Mouse (Mus musculus) heart, postnatal 0 days (tissue): ENCODE measurements around the gene C2cd4b. TPM values are rescaled to one million over a fixed set of nuclear protein-coding genes. Genes with fewer than 3 reads are reported as not detected.

ENCODE experiments used
- ATAC-seq: fragments of 200-750 bp; cut with Nextera tagmentation; 2 replicates; pipeline ENCODE4 v1.8.0; 2017; ENCODE audit warnings: low read depth, moderate number of reproducible peaks, moderate library complexity; ENCODE audit not compliant: insufficient read depth
- DNase-seq: peaks from one replicate; pipeline ENCODE4 v3.0.0-alpha.2; 2016; ENCODE audit warnings: low spot score
- H3K27ac ChIP-seq: fragments of 300-500 bp; sonication (generic); 2 replicates; pipeline ENCODE4 v1.5.1; 2014; ENCODE audit warnings: low read depth, mild to moderate bottlenecking
- H3K27me3 ChIP-seq: fragments of 300-500 bp; sonication (generic); 2 replicates; pipeline ENCODE4 v1.6.1; 2014; ENCODE audit warnings: low read length, mixed read lengths; ENCODE audit not compliant: control insufficient read depth, insufficient read depth
- H3K36me3 ChIP-seq: fragments of 300-500 bp; sonication (generic); replicated peaks from 2 replicates; pipeline ENCODE4 v1.6.1; 2014; ENCODE audit warnings: low read length, mixed read lengths; ENCODE audit not compliant: control insufficient read depth, insufficient read depth
- H3K4me1 ChIP-seq: fragments of 300-500 bp; sonication (generic); 2 replicates; pipeline ENCODE4 v1.6.1; 2014; ENCODE audit warnings: antibody characterized with exemption; ENCODE audit not compliant: control insufficient read depth, insufficient read depth
- H3K4me2 ChIP-seq: fragments of 300-500 bp; sonication (generic); 2 replicates; pipeline ENCODE4 v1.6.1; 2014; ENCODE audit warnings: low read depth, mild to moderate bottlenecking, low read length, moderate library complexity
- H3K4me3 ChIP-seq: fragments of 300-500 bp; sonication (generic); 2 replicates; pipeline ENCODE4 v1.5.1; 2014; ENCODE audit warnings: low read depth, low read length
- H3K9ac ChIP-seq: fragments of 300-500 bp; sonication (generic); replicated peaks from 2 replicates; pipeline ENCODE4 v1.6.1; 2014; ENCODE audit warnings: low read depth, low read length, mixed read lengths
- H3K9me3 ChIP-seq: fragments of 300-500 bp; sonication (generic); replicated peaks from 2 replicates; pipeline ENCODE4 v1.6.1; 2016; ENCODE audit warnings: low read length; ENCODE audit not compliant: control insufficient read depth
- CTCF ChIP-seq: IDR thresholded peaks from 2 replicates; pipeline ENCODE4 v1.5.1; 2016; ENCODE audit warnings: antibody characterized with exemption, control low read depth, low read depth
- EP300 ChIP-seq: IDR thresholded peaks from 2 replicates; pipeline ENCODE4 v1.6.1; 2016; ENCODE audit warnings: antibody characterized with exemption, low read depth
- WGBS: fragments of 180-500 bp; shearing (Covaris S2); extraction: QIAGEN DNeasy Blood & Tissue Kit; methylation state at CpG from one replicate; pipeline ENCODE4 v1.1.7; 2014; 5-methylcytosine and 5-hydroxymethylcytosine counted together
- polyA plus RNA-seq: library from polyadenylated mRNA; unstranded; fragments of >200 nt; fragmentation: Nextera tagmentation; extraction: Ambion mirVana; gene quantifications from 2 replicates; pipeline ENCODE4 v1.2.1, GENCODE M21; 2015
- total RNA-seq: library from RNA; depleted of rRNA; stranded (reverse); fragments of >200 nt; gene quantifications from 2 replicates; pipeline ENCODE4 v1.2.3, GENCODE M21; 2014; ENCODE audit warnings: low replicate concordance

Gene C2cd4b
- total and polyA plus RNA-seq, 2 experiments from 2014 or later = 3.7 to 15.8 TPM

GRCm38 (mm10) chr9:67774201-67774600 lies 15.0 kb downstream of the C2cd4b start:
- DNase-seq = no peak

GRCm38 (mm10) chr9:67778553-67778952 lies 19.3 kb downstream of the C2cd4b start:
- Histone ChIP-seq H3K4me1 (no peaks in the 10 kb centered on the region), H3K27me3 (no peaks in the 10 kb centered on the region), H3K9ac (no peak overlapping the region), H3K9me3 (no peaks in the 10 kb centered on the region), H3K4me2 (no peak overlapping the region), H3K4me3 (no peak overlapping the region), H3K36me3 (no peaks in the 10 kb centered on the region), H3K27ac (no peak overlapping the region)
- ATAC-seq (peak; percentile 14; the same call in 1 of the 2 replicates), DNase-seq (no peak)
- 22% methylated on average over 8 of the region's 8 CpGs for WGBS
- TF ChIP-seq CTCF (no peak), EP300 (no peak)

More at GRCm38 (mm10) chr9:67774201-67774600, 15.0 kb downstream of the C2cd4b start:
- Histone ChIP-seq H3K4me3 (no peak overlapping the region), H3K4me2 (no peak overlapping the region), H3K36me3 (no peaks in the 10 kb centered on the region), H3K9me3 (no peaks in the 10 kb centered on the region), H3K4me1 (0 out of 2 replicates have a peak, but pooled peaks cover 14% of the 10 kb centered on the region), H3K27me3 (no peaks in the 10 kb centered on the region), H3K27ac (no peak overlapping the region), H3K9ac (no peak overlapping the region)
- 68% methylated on average over 6 of the region's 6 CpGs for WGBS
- ATAC-seq = no peak
- TF ChIP-seq CTCF (no peak), EP300 (no peak)

- WGBS = 74% methylated on average over 6 of the region's 6 CpGs
- no peak overlapping the region for H3K9ac ChIP-seq
- H3K27ac ChIP-seq = no peak overlapping the region
- no peak overlapping the region for H3K4me2 ChIP-seq
- TF ChIP-seq CTCF (no peak), EP300 (no peak)
- ATAC-seq (no peak), DNase-seq (no peak)
- H3K27me3 ChIP-seq = no peaks in the 10 kb centered on the region
- H3K4me1 ChIP-seq = no peaks in the 10 kb centered on the region
- peaks cover 4% of the 10 kb centered on the region for H3K9me3 ChIP-seq
- no peak overlapping the region for H3K4me3 ChIP-seq
- H3K36me3 ChIP-seq = no peaks in the 10 kb centered on the region
Measured at GRCm38 (mm10) chr9:67782786-67783185, 23.5 kb downstream of the C2cd4b start.

GRCm38 (mm10) chr9:67783464-67783863 lies 24.2 kb downstream of the C2cd4b start:
- no peak for ATAC-seq
- no peaks in the 10 kb centered on the region for H3K4me1 ChIP-seq
- no peak overlapping the region for H3K9ac ChIP-seq
- 90% methylated on average over 3 of the region's 3 CpGs for WGBS
- no peak overlapping the region for H3K4me2 ChIP-seq
- no peak for DNase-seq
- H3K4me3 ChIP-seq = no peak overlapping the region
- no peak for TF ChIP-seq EP300
- TF ChIP-seq CTCF = no peak
- peaks cover 4% of the 10 kb centered on the region for H3K9me3 ChIP-seq
- no peaks in the 10 kb centered on the region for H3K27me3 ChIP-seq
- H3K27ac ChIP-seq = no peak overlapping the region
- no peaks in the 10 kb centered on the region for H3K36me3 ChIP-seq

- H3K36me3 ChIP-seq = no peaks in the 10 kb centered on the region
- DNase-seq = no peak
- H3K4me3 ChIP-seq = no peak overlapping the region
- H3K4me2 ChIP-seq = no peak overlapping the region
- no peaks in the 10 kb centered on the region for H3K27me3 ChIP-seq
- no peak for ATAC-seq
- no peak for TF ChIP-seq EP300
- peak; percentile 39 for TF ChIP-seq CTCF
- H3K9me3 ChIP-seq = peaks cover 4% of the 10 kb centered on the region
- H3K9ac ChIP-seq = no peak overlapping the region
- H3K27ac ChIP-seq = no peak overlapping the region
- H3K4me1 ChIP-seq = no peaks in the 10 kb centered on the region
Measured at GRCm38 (mm10) chr9:67783925-67784324, 24.7 kb downstream of the C2cd4b start.

- Histone ChIP-seq H3K4me2 (no peak overlapping the region), H3K27ac (no peak overlapping the region), H3K9ac (no peak overlapping the region), H3K9me3 (peaks cover 4% of the 10 kb centered on the region), H3K4me1 (no peaks in the 10 kb centered on the region), H3K36me3 (no peaks in the 10 kb centered on the region), H3K4me3 (no peak overlapping the region), H3K27me3 (no peaks in the 10 kb centered on the region)
- no peak for TF ChIP-seq EP300
- no peak for TF ChIP-seq CTCF
- ATAC-seq (no peak), DNase-seq (no peak)
- 82% methylated on average over 7 of the region's 7 CpGs for WGBS
Measured at GRCm38 (mm10) chr9:67786311-67786710, 27.1 kb downstream of the C2cd4b start.
